Mouse (Mus musculus) brain, adult 10 weeks (tissue): Measurements from ENCODE around the gene Tmod3. TPM values are rescaled to one million over a fixed set of nuclear protein-coding genes. Genes with fewer than 3 reads are reported as not detected.

Experiments
- polyA plus RNA-seq: library from polyadenylated mRNA; stranded (reverse); fragments of 350-450 nt; fragmentation: Illumina TruSeq; extraction: RNeasy Lipid Tissue Mini Kit (QIAGEN cat#74804); gene quantifications from one replicate; pipeline ENCODE4 v1.2.3, GENCODE M21; 2015; ENCODE audit warnings: low read depth, low replicate concordance

The Tmod3 gene
- polyA plus RNA-seq, result 50.6 TPM

DNA sequence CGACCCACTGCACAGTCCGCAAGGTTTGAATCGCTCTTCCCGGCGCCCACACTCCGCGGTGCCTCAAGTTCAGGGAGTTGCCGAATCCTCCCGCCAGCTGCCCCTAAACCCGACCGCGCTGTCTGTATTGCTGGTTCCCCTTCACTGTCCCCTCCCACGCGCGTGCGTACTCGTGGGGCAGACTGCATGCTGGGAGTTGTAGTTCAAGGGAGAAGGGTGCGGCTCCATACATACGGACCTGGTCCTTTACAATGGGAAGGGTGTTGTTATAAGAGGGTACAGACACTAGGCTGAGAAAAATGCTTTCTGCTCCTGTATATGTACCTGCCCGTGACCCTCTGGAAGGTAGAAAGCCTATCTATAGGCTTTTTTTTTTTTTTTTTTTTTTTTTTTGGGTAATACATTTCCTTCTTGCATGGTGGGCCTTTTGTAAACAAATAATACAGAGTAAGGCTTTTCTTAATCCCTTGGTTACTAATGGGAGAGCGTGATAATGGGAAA lies at the start of gene Tmod3:
TSS of gene Tmod3 (minus strand) at position 146 of the 501 bp plus-strand sequence.

Other genes starting within 250 kb of the Tmod3 start
- not detected for gene Bcl2l10, start 211.9 kb downstream of the Tmod3 start, polyA plus RNA-seq
- 53.6 TPM for gene Mapk6, start 149.7 kb downstream of the Tmod3 start, polyA plus RNA-seq
- gene Leo1, start 118.1 kb downstream of the Tmod3 start, polyA plus RNA-seq, result 26.7 TPM
- gene Tmod2, start 51.7 kb upstream of the Tmod3 start, polyA plus RNA-seq, result 149 TPM
- gene Lysmd2, start 66.1 kb upstream of the Tmod3 start, polyA plus RNA-seq, result 95.9 TPM
- 279 TPM for gene Scg3, start 124.4 kb upstream of the Tmod3 start, polyA plus RNA-seq
- gene Bmp5, start 215.7 kb upstream of the Tmod3 start, polyA plus RNA-seq, result 1.00 TPM